Mouse (Mus musculus) liver, embryonic 12.5 days (tissue): ENCODE measurements around the gene BC035044. TPM values are rescaled to one million over a fixed set of nuclear protein-coding genes. Genes with fewer than 3 reads are reported as not detected.
"Not testable (repeated sequence)": the region's sequence is repeated elsewhere in the genome, so short reads cannot be mapped to it uniquely, and the experiment has no call there.

Experiments
- ATAC-seq: fragments of 200-750 bp; cut with Nextera tagmentation; 2 replicates; pipeline ENCODE4 v1.8.0; 2017; ENCODE audit warnings: moderate number of reproducible peaks, mild to moderate bottlenecking, moderate library complexity
- H3K27ac ChIP-seq: fragments of 300-500 bp; sonication (generic); 2 replicates; pipeline ENCODE4 v1.5.1; 2016; ENCODE audit warnings: mild to moderate bottlenecking
- H3K27me3 ChIP-seq: fragments of 300-500 bp; sonication (generic); replicated peaks from 2 replicates; pipeline ENCODE4 v1.6.1; 2016; ENCODE audit warnings: mild to moderate bottlenecking, moderate library complexity
- H3K36me3 ChIP-seq: fragments of 300-500 bp; sonication (generic); 2 replicates; pipeline ENCODE4 v1.6.1; 2016; ENCODE audit warnings: mild to moderate bottlenecking, moderate library complexity
- H3K4me1 ChIP-seq: fragments of 300-500 bp; sonication (generic); 2 replicates; pipeline ENCODE4 v1.6.1; 2016
- H3K4me2 ChIP-seq: fragments of 300-500 bp; sonication (generic); 2 replicates; pipeline ENCODE4 v1.6.1; 2016; ENCODE audit warnings: mild to moderate bottlenecking, moderate library complexity
- H3K4me3 ChIP-seq: fragments of 300-500 bp; sonication (generic); 2 replicates; pipeline ENCODE4 v1.5.1; 2016; ENCODE audit warnings: mild to moderate bottlenecking, moderate library complexity
- H3K9ac ChIP-seq: fragments of 300-500 bp; sonication (generic); 2 replicates; pipeline ENCODE4 v1.6.1; 2016; ENCODE audit warnings: mild to moderate bottlenecking, moderate library complexity
- H3K9me3 ChIP-seq: fragments of 300-500 bp; sonication (generic); replicated peaks from 2 replicates; pipeline ENCODE4 v1.6.1; 2016; ENCODE audit warnings: mild to moderate bottlenecking, moderate library complexity
- WGBS: fragments of 180-500 bp; shearing (Covaris S2); methylation state at CpG from one replicate; pipeline ENCODE4 v1.1.7; 2016; ENCODE audit not compliant: insufficient replicate concordance; 5-methylcytosine and 5-hydroxymethylcytosine counted together
- microRNA-seq: library from miRNA; unstranded; fragments of <30 nt; microRNA quantifications from one replicate; pipeline ENCODE4, GENCODE M21; 2017
- polyA plus RNA-seq: library from polyadenylated mRNA; unstranded; fragments of >200 nt; fragmentation: Nextera tagmentation; extraction: Ambion mirVana; gene quantifications from 2 replicates; pipeline ENCODE4 v1.2.1, GENCODE M21; 2016

Gene BC035044
- polyA plus RNA-seq, 1 experiment from 2014 or later, result 6.3 TPM

DNA sequence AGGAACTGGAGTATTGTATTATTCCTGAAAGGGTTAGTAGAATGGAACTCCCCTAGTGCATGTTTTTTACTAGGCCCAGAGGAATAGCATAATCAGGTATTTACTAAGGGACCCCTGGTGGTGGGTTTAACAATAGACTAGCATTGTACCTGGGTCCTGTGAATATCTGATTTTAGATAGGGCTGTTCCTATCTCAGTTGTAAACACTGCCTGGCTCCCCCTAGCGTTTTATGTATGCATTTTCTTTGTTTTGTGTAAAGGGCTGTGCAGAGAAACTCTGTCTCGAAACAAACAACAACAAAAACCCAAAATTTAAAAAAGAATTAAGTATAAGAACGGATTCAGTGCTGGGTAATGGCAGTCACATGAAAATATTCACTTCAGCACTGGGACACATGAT lies 83.9 kb downstream of the BC035044 start:
- WGBS, result 48% methylated on average over 3 of the region's 3 CpGs
- ATAC-seq, result no peak
- Histone ChIP-seq H3K9ac (no peak overlapping the region), H3K36me3 (no peaks in the 10 kb centered on the region), H3K27ac (no peak overlapping the region), H3K4me3 (no peak overlapping the region), H3K4me2 (no peak overlapping the region), H3K9me3 (no peaks in the 10 kb centered on the region), H3K27me3 (no peaks in the 10 kb centered on the region), H3K4me1 (peaks cover 17% of the 10 kb centered on the region)

- not testable (repeated sequence) for H3K4me3 ChIP-seq, H3K9ac ChIP-seq, H3K27me3 ChIP-seq, ATAC-seq, H3K27ac ChIP-seq, H3K9me3 ChIP-seq, H3K36me3 ChIP-seq, H3K4me2 ChIP-seq
- WGBS, result 64% methylated on average over 7 of the region's 7 CpGs
- peaks cover 18% of the 10 kb centered on the region for H3K4me1 ChIP-seq
Observed at GRCm38 (mm10) chr6:128804823-128805640, 85.9 kb downstream of the BC035044 start.

DNA sequence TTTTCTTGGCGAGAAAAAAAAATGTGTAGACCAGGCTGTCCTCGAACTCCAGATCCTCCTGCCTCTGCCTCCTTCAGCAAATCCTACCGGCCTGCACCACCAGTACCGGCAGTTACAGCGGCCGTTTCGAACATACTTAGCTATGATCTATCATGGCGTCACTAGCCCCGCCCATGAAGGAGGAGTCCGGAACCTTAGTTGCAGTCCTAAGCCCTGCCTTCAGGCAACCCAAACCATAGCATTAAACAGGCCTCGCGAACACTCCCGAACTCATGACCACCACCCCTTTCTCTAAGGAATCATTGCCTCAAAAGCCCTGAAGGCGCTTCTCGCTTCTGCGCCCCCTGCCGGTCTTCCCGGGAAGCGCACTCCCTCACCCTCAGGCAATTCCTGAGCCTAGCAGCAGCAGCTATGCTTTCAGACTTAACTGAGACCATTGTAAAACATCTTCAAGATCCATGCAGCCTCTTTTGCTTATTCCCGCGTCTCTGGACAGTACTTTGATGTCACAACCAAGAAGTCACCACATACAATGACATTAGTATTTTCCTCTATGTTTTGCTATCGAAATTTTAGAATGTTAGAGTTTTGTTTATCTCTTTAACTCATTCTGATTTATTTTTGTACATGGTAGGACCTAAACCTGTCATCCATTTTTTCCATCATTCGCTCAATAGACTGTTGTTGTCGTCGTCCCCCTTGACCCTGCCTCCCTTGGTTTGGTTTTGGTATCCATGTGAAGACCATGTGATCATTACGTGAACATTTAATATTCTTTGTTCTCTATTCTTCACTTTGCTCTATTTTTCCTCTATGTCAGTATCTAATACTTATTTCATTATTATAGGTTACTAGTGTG lies 87.7 kb downstream of the BC035044 start:
- H3K36me3 ChIP-seq, result no peaks in the 10 kb centered on the region
- peak; percentile 89 for ATAC-seq
- peak overlapping the region; percentile 62 for H3K9ac ChIP-seq
- H3K27me3 ChIP-seq, result no peaks in the 10 kb centered on the region
- peak overlapping the region; percentile 52 for H3K4me3 ChIP-seq
- H3K4me2 ChIP-seq, result peak overlapping the region; percentile 82
- no peak overlapping the region for H3K27ac ChIP-seq
- WGBS, result 6% methylated on average over 26 of the region's 26 CpGs
- H3K4me1 ChIP-seq, result peaks cover 25% of the 10 kb centered on the region
- H3K9me3 ChIP-seq, result no peaks in the 10 kb centered on the region

GRCm38 (mm10) chr6:128802557-128802956 lies 88.4 kb downstream of the BC035044 start:
- Histone ChIP-seq H3K9me3 (no peaks in the 10 kb centered on the region), H3K9ac (peak overlapping the region; percentile 62), H3K36me3 (no peaks in the 10 kb centered on the region), H3K27ac (peak overlapping the region; percentile 2; the same call in 1 of the 2 replicates), H3K4me2 (peak overlapping the region; percentile 82), H3K27me3 (no peaks in the 10 kb centered on the region), H3K4me1 (peaks cover 32% of the 10 kb centered on the region), H3K4me3 (peak overlapping the region; percentile 51)
- WGBS, result 14% methylated on average over 10 of the region's 10 CpGs
- peak; percentile 27 for ATAC-seq

GRCm38 (mm10) chr6:128800696-128801095 lies 90.2 kb downstream of the BC035044 start:
- H3K36me3 ChIP-seq, H3K4me2 ChIP-seq, H3K27ac ChIP-seq, H3K27me3 ChIP-seq, H3K4me3 ChIP-seq, H3K9ac ChIP-seq, ATAC-seq, H3K9me3 ChIP-seq: not testable (repeated sequence)
- peaks cover 45% of the 10 kb centered on the region for H3K4me1 ChIP-seq
- 74% methylated on average over 5 of the region's 5 CpGs for WGBS

- Histone ChIP-seq H3K4me2 (peak overlapping the region; percentile 80), H3K36me3 (no peaks in the 10 kb centered on the region), H3K4me1 (peaks cover 45% of the 10 kb centered on the region), H3K9ac (peak overlapping the region; percentile 75), H3K9me3 (no peaks in the 10 kb centered on the region), H3K27me3 (no peaks in the 10 kb centered on the region), H3K27ac (no peak overlapping the region), H3K4me3 (peak overlapping the region; percentile 72)
- no peak for ATAC-seq
- 23% methylated on average over 7 of the region's 7 CpGs for WGBS
Observed at GRCm38 (mm10) chr6:128799896-128800270, 91.0 kb downstream of the BC035044 start.

DNA sequence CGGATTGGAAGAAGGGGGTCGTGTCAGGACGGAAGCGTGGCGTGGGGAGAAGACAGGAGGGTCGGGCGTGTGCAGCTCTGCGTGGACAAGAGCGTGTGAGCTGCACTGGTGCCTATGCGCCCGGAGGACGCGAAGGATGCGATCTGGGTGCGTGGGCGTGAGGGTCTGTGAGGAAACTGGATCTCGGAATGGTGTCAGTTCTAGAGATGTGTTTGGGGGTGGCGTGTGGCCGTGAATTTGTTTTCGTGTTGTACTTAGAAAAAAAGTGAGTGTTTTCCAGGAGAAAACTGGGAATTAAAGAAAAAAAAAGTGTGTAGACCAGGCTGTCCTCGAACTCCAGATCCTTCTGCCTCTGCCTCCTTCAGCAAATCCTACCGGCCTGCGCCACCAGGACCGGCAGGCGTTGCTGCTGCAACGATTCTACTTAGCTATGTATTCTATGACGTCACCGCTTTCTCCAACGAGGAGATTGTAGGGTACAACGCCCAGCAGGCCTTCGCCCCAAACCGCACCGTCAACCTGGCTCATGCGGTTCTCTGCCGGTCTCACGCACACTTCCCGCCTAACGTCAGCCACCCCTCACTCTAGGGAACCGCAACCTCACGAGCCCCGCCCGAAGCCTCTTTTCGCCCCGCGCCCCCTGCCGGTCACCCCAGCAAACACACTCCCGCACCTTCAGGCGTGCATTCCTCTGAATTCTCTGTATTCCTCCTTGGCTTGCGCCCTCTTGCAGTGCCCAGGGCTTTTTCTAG lies 91.6 kb downstream of the BC035044 start:
- H3K27me3 ChIP-seq, H3K36me3 ChIP-seq, H3K9me3 ChIP-seq: not testable (repeated sequence)
- peak overlapping the region; percentile 75 for H3K9ac ChIP-seq
- WGBS, result under 1% methylated on average over 49 of the region's 49 CpGs
- peak overlapping the region; percentile 80 for H3K4me2 ChIP-seq
- peak; percentile 66 for ATAC-seq
- peaks cover 45% of the 10 kb centered on the region for H3K4me1 ChIP-seq
- H3K4me3 ChIP-seq, result peak overlapping the region; percentile 72
- H3K27ac ChIP-seq, result peak overlapping the region; percentile 76

Small RNAs within 50 kb of the gene (microRNA-seq; reads per million reads assigned to microRNA genes)
- gene Gm27336, result not detected

Other genes with a start within 250 kb of the BC035044 start
- gene Clec2h, start 228.7 kb downstream of the BC035044 start, polyA plus RNA-seq, result not detected in 2 replicates
- gene Klrb1, start 168.1 kb downstream of the BC035044 start, polyA plus RNA-seq, result not detected in 2 replicates
- gene Klrb1c, start 101.9 kb downstream of the BC035044 start, polyA plus RNA-seq, result 0.10 TPM in 1 of 2 replicates, not detected in the other
- not detected in 2 replicates for gene Gm44511, start 64.8 kb downstream of the BC035044 start, polyA plus RNA-seq
- not detected in 2 replicates for gene Klrb1b, start 64.8 kb downstream of the BC035044 start, polyA plus RNA-seq
- gene Clec2i, start 3.5 kb downstream of the BC035044 start, polyA plus RNA-seq, result 0.06 TPM in 1 of 2 replicates, not detected in the other
- not detected in 2 replicates for gene Clec2g, start 43.3 kb upstream of the BC035044 start, polyA plus RNA-seq
- gene Klrb1f, start 154.8 kb upstream of the BC035044 start, polyA plus RNA-seq, result 0.38 and 0.50 TPM in 2 replicates
- gene Clec2e, start 209.8 kb upstream of the BC035044 start, polyA plus RNA-seq, result not detected in 2 replicates